Mouse (Mus musculus) natural killer cell, adult 2 months (primary cell): ENCODE data around the gene Dcaf5.

Experiments
- DNase-seq, 2 experiments: peaks; one replicate each; pipeline ENCODE4 v3.0.0; 2022; ENCODE audit warnings: low spot score in 2 of 2

Dcaf5 gene

GRCm38 (mm10) chr12:80407824-80408223 lies 28.6 kb downstream of the Dcaf5 start:
- peak; percentile 32 to 57 for DNase-seq

- DNase-seq = peak; percentile 18 to 52
Measured at GRCm38 (mm10) chr12:80406650-80407049, 29.8 kb downstream of the Dcaf5 start.

GRCm38 (mm10) chr12:80404139-80404538 lies 32.3 kb downstream of the Dcaf5 start:
- DNase-seq = no peak

- no peak for DNase-seq
Measured at GRCm38 (mm10) chr12:80399147-80399546, 37.3 kb downstream of the Dcaf5 start.

- no peak for DNase-seq
Measured at GRCm38 (mm10) chr12:80396397-80396796, 40.0 kb downstream of the Dcaf5 start.

- no peak for DNase-seq
Measured at GRCm38 (mm10) chr12:80395270-80395669, 41.1 kb downstream of the Dcaf5 start.

GRCm38 (mm10) chr12:80394045-80394444 lies 42.4 kb downstream of the Dcaf5 start:
- DNase-seq = peak; percentile 2 to 31

GRCm38 (mm10) chr12:80389448-80389847 lies 47.0 kb downstream of the Dcaf5 start:
- no peak for DNase-seq

- DNase-seq = no peak
Measured at GRCm38 (mm10) chr12:80387326-80387725, 49.1 kb downstream of the Dcaf5 start.

GRCm38 (mm10) chr12:80385361-80385760 lies 51.0 kb downstream of the Dcaf5 start:
- DNase-seq = no peak

- no peak for DNase-seq
Measured at GRCm38 (mm10) chr12:80383478-80383877, 52.9 kb downstream of the Dcaf5 start.

- DNase-seq = no peak
Measured at GRCm38 (mm10) chr12:80382794-80383193, 53.6 kb downstream of the Dcaf5 start.

GRCm38 (mm10) chr12:80379831-80380457 lies 56.5 kb downstream of the Dcaf5 start:
- no peak for DNase-seq

- DNase-seq = no peak
Measured at GRCm38 (mm10) chr12:80379393-80379792, 57.0 kb downstream of the Dcaf5 start.

GRCm38 (mm10) chr12:80377604-80378003 lies 58.8 kb downstream of the Dcaf5 start:
- DNase-seq = no peak

GRCm38 (mm10) chr12:80375721-80376120 lies 60.7 kb downstream of the Dcaf5 start:
- no peak for DNase-seq

- no peak for DNase-seq
Measured at GRCm38 (mm10) chr12:80374736-80375135, 61.7 kb downstream of the Dcaf5 start.

GRCm38 (mm10) chr12:80372946-80373345 lies 63.5 kb downstream of the Dcaf5 start:
- no peak for DNase-seq

GRCm38 (mm10) chr12:80367227-80367626 lies 69.2 kb downstream of the Dcaf5 start:
- DNase-seq = no peak

GRCm38 (mm10) chr12:80366004-80366480 lies 70.4 kb downstream of the Dcaf5 start:
- DNase-seq = no peak

GRCm38 (mm10) chr12:80365345-80365744 lies 71.1 kb downstream of the Dcaf5 start:
- no peak for DNase-seq

GRCm38 (mm10) chr12:80361655-80362054 lies 74.7 kb downstream of the Dcaf5 start:
- no peak for DNase-seq

GRCm38 (mm10) chr12:80360321-80360720 lies 76.1 kb downstream of the Dcaf5 start:
- no peak for DNase-seq

GRCm38 (mm10) chr12:80344777-80345231 lies 91.6 kb downstream of the Dcaf5 start:
- no peak for DNase-seq
